Mouse (Mus musculus) retina, embryonic 14.5 days (tissue): ENCODE data around the gene Ezr.
"Not testable (repeated sequence)": the region's sequence is repeated elsewhere in the genome, so short reads cannot be mapped to it uniquely, and the experiment has no call there.

Experiments
- DNase-seq: peaks from one replicate; pipeline ENCODE4 v3.0.0-alpha.2; 2015; ENCODE audit warnings: low spot score

Gene Ezr

GRCm38 (mm10) chr17:6707422-6707821, 75.2 kb downstream of the Ezr start:
- DNase-seq, result not testable (repeated sequence)

DNA sequence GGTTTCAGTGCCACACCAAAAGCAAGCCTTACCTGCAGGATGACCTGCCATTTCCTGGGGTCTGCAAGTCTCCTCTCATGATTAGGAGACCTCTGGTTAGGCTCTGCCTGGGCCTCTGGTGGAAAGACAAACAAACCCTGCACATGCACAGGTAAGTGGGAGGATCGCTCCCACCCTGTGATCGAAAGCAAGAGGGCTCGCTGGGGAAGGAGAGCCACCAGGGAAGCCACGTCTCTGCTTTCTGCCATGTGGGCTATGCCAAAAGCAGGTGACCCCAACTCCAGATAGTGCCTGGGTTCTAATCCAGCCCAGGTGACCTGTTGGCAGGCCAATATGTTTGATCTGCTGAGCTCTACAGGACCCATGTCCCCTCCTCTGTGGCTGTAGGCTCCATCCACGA, 76.1 kb downstream of the Ezr start:
- not testable (repeated sequence) for DNase-seq

GRCm38 (mm10) chr17:6703381-6704270, 79.0 kb downstream of the Ezr start:
- DNase-seq, result not testable (repeated sequence)

DNA sequence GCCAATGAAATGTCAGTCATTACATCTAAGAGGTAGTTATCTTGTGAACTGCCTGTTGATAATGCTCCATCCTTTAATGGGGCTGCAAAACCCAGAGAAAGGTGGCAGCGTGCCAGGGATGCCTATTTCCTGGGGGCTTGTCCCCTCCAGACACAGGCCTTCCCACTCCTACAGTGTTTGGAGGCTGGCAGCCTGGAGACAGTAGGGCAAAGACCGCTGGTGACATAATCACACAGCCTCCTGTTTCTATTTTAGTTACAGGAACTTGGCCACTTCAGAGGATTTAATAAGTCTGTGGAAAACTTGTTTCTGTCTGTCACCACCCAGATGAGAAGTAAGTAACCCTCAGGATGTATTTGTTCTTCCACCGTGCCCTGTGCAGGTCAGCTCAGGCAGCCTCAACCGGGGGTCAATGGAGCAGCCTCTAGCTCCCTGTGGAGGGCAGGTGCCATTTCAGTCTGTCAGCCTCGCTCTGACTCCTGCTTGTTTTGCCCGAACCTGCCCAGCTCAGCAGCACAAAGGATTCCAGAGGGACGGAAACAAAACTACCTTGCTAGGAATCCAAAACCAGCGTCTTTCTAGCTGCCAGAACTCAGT, 79.9 kb downstream of the Ezr start:
- DNase-seq, result not testable (repeated sequence)

GRCm38 (mm10) chr17:6700077-6700476, 82.5 kb downstream of the Ezr start:
- DNase-seq, result not testable (repeated sequence)

DNA sequence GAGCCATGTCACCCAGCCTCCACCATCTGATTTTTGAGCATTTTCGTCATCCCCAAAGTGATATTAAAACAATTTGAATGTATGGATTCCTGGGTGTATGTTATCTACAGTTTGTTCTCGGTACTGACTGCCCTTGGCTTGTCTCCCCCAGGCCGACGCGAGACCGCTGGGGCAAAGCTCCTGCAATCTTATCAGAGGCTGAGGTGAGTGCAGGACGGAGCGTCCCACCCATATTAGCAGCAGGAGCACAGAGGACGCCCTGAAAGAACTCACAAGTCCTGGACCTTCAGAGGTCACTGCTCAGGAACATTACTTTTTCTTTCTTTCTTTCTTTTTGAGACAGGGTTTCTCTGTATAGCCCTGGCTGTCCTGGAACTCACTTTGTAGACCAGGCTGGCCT, 83.1 kb downstream of the Ezr start:
- not testable (repeated sequence) for DNase-seq

DNA sequence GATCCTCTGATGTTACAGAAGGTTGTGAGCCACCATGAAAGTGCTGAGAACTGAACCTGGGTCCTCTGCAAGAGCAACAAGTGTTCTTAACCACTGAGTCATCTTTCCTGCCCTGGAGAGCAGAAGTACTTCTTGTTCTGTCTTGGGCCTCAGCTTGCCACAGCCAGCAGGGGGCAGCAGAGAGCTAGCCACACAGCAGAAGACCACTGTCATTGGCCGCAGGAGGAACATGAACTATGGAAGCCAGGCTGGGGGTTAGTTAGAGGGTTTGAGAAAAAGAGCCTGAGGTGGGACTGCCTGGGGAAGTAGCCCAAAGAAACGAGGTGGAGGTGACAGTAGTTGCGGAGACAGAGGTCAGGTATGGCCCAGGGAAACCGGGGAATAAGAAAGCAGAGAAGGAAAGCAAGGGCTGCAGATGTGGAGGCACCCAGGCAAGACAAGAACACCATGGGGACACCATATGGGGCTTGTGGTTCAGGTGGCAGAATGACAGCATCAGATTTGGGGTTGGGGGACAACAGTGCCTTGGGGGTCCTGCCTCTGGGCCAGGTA, 85.3 kb downstream of the Ezr start:
- DNase-seq, result peak; percentile 42

GRCm38 (mm10) chr17:6696521-6696920, 86.1 kb downstream of the Ezr start:
- DNase-seq, result not testable (repeated sequence)

- not testable (repeated sequence) for DNase-seq
These were observed 86.9 kb downstream of the Ezr start for GRCm38 (mm10) chr17:6695712-6696111.

- peak; percentile 83 for DNase-seq
These were observed 91.0 kb downstream of the Ezr start for GRCm38 (mm10) chr17:6691596-6691995.

DNA sequence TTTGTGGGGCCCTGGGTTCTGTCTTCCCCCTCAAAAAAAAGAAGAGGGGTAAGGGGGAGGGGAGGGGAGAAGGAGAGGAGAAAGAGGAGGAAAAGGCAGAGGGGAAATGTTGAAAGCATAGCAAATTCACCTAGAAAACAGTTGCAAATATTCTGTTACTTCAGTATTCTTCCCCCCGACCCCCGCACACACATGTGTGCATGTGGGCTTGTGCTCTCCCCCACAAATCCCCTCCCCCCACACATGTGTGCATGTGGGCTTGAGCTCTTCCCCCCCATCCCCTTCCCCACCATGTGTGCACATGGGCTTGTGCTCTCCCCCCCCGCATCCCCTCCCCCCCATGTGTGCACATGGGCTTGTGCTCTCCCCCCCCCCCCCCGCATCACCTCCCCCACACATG, 93.2 kb downstream of the Ezr start:
- not testable (repeated sequence) for DNase-seq
